Mouse (Mus musculus) CH12.LX (cell line): ENCODE measurements at regions not wholly inside any gene's neighbourhood (a gene's known extent, or its start where the extent isn't known, plus 50 kb on each side); places are given as distances from the start of the nearest gene placed in this dataset.

Experiments used
- SIN3A ChIP-seq: IDR thresholded peaks from 2 replicates; pipeline ENCODE4 v1.6.1; 2012; ENCODE audit warnings: low read length, improper control_type of control experiment, inconsistent platforms
- UBTF ChIP-seq: IDR thresholded peaks from 2 replicates; pipeline ENCODE4 v1.6.1; 2012; ENCODE audit warnings: low read depth, mild to moderate bottlenecking, inconsistent platforms, low read length, improper control_type of control experiment, moderate library complexity

DNA sequence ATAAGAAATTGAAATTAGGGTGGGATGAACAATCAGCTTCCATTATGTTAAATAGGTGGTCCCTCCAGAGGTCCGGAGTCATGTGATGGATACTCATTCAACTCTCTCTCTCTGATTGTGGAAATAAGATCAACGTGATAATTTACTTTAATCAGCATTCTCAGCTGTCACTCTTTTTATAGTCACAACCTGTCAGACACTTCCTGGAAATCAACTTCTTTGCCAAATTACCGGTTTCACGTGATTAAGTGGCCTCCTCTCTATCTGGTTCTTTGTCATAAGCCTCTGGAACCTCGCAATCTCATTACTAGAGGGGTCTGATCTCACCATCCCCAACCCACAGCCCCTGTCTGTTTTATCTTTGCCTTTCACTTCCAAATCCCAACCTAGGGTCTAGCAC, 155.6 kb upstream of the Nabp1 start:
- TF ChIP-seq UBTF (no peak), SIN3A (no peak)
